Mouse (Mus musculus): ENCODE measurements at regions not wholly inside any gene's neighbourhood (a gene's known extent, or its start where the extent isn't known, plus 50 kb on each side); places are given as distances from the start of the nearest gene placed in this dataset.

DNA sequence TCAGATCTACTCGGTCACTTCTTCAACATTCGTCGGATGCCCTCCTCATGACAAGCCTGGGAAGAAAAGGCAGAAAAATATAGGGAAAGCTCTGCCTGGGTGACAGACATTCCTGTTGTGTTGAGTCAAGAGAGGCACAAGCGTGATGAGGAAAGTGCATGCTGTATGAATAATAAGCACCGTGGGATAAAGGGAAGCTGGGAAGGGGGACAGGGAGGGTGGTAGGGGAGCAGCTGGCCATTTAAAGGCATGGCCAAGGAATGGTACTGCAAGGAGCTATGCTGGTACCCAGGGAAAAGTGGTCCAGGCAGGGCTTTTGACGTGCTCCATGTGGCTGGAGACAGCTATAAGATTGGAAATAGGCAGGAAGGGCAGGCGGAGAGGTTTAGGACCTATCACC lies 300.9 kb upstream of the Noct start:
- Histone ChIP-seq H3K27me3 (ENCODE audit: control insufficient read depth, insufficient read depth, low read length) (no peaks in the 10 kb centered on the region), H3K36me3 (ENCODE audit: control insufficient read depth, insufficient read depth, low read length) (no peaks in the 10 kb centered on the region), H3K27ac (ENCODE audit: control insufficient read depth, insufficient read depth, low read length) (no peak overlapping the region), H3K4me1 (replicated peaks; ENCODE audit: control insufficient read depth, insufficient read depth, low read length) (no peaks in the 10 kb centered on the region), H3K4me3 (ENCODE audit: control insufficient read depth, insufficient read depth, low read length) (no peak overlapping the region)
- DNase-seq: no peak
- TF ChIP-seq CTCF (IDR thresholded peaks at IDR 0.05; ENCODE audit: borderline replicate concordance, control insufficient read depth, extremely low read depth, insufficient read depth, low read length, poor library complexity) (no peak), POLR2A (IDR thresholded peaks at IDR 0.05; ENCODE audit: control insufficient read depth, extremely low read depth, insufficient read depth, low read length, poor library complexity) (no peak)
- 94% methylated on average over 7 of the region's 7 CpGs for WGBS

DNA sequence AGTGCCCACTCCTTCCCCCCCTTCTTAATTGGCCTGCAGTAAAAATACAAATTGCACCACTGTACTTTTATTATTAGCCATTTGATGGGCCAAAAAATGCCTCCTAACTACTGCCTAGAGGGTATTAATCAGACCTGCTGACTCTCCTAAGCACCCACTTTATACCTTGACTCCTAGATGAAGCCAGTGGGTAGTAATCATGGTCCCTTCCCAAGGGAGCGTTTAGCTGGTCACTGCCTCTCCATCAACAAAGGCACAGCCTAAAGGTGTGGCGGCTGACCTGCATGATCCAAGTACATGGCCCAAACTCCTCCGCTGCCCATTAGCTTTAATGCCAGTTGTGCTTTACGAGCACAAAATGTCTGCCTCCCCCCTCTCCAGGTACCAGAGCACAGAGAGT lies 296.9 kb upstream of the Noct start:
- Histone ChIP-seq H3K4me3 (ENCODE audit: control insufficient read depth, insufficient read depth, low read length) (no peak overlapping the region), H3K4me1 (replicated peaks; ENCODE audit: control insufficient read depth, insufficient read depth, low read length) (no peaks in the 10 kb centered on the region), H3K27ac (ENCODE audit: control insufficient read depth, insufficient read depth, low read length) (no peak overlapping the region), H3K36me3 (ENCODE audit: control insufficient read depth, insufficient read depth, low read length) (no peaks in the 10 kb centered on the region), H3K27me3 (ENCODE audit: control insufficient read depth, insufficient read depth, low read length) (no peaks in the 10 kb centered on the region)
- no peak for DNase-seq
- no peak for TF ChIP-seq CTCF (IDR thresholded peaks at IDR 0.05; ENCODE audit: borderline replicate concordance, control insufficient read depth, extremely low read depth, insufficient read depth, low read length, poor library complexity)
- no peak for TF ChIP-seq POLR2A (IDR thresholded peaks at IDR 0.05; ENCODE audit: control insufficient read depth, extremely low read depth, insufficient read depth, low read length, poor library complexity)
- WGBS: 93% methylated on average over 4 of the region's 4 CpGs

DNA sequence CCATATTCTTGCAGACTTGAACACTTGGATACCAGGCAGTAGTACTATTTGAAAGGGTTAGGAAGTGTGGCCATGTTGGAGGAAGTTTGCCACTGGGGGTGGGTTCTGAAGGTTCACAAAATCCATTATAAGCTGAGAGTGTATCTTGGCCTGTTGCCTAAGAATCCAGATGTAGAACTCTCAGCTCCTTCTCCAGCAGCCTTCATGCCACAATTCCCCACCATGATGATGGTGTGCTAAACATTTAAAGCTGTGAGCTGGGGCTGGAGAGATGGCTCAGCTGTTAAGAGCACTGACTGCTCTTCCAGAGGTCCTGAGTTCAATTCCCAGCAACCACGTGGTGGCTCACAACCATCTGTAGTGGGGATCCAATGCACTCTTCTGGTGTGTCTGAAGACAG lies 295.2 kb upstream of the Noct start:
- WGBS: 88% methylated on average over 1 of the region's 1 CpGs
- no peaks in the 10 kb centered on the region for H3K4me1 ChIP-seq (replicated peaks; ENCODE audit: control insufficient read depth, insufficient read depth, low read length)
- TF ChIP-seq CTCF (IDR thresholded peaks at IDR 0.05; ENCODE audit: borderline replicate concordance, control insufficient read depth, extremely low read depth, insufficient read depth, low read length, poor library complexity): no peak
- TF ChIP-seq POLR2A (IDR thresholded peaks at IDR 0.05; ENCODE audit: control insufficient read depth, extremely low read depth, insufficient read depth, low read length, poor library complexity): no peak
- no peak for DNase-seq
- no peak overlapping the region for H3K4me3 ChIP-seq (ENCODE audit: control insufficient read depth, insufficient read depth, low read length)
- no peak overlapping the region for H3K27ac ChIP-seq (ENCODE audit: control insufficient read depth, insufficient read depth, low read length)
- H3K36me3 ChIP-seq (ENCODE audit: control insufficient read depth, insufficient read depth, low read length): no peaks in the 10 kb centered on the region
- H3K27me3 ChIP-seq (ENCODE audit: control insufficient read depth, insufficient read depth, low read length): no peaks in the 10 kb centered on the region

DNA sequence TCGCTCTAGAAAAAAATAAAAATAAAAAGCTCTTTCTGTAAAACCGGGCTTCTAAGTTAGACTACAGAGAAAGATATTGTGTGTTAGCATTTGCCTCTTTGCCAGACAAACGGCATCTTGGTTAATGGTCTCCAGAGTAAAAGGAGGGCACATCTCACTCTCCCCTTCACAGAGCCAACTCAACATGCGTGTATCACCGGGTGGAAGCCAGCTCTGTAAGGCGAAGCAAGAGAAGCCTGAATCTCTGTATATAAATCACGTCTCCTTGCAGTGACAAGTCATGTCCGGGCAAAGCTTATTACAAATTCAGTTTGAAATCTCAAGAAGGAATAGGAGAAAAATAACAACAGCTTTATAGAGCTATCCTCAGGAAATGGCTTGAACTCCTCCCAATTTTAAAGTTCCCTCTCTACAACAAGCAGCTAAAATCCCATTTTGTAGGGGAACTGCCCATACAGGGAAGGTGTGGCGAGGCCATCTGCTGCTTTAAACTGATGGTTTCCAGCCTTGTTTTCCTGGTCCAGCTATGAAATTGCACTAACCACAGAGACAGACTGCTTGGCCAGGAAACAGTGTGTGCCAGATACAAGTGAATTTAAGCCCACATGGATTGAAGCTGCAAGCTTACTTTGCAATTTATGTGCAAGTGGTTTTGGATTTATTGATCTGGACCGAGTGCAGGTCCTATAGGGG lies 291.7 kb upstream of the Noct start:
- no peaks in the 10 kb centered on the region for H3K27me3 ChIP-seq (ENCODE audit: control insufficient read depth, insufficient read depth, low read length)
- H3K4me3 ChIP-seq (ENCODE audit: control insufficient read depth, insufficient read depth, low read length): no peak overlapping the region
- no peaks in the 10 kb centered on the region for H3K4me1 ChIP-seq (replicated peaks; ENCODE audit: control insufficient read depth, insufficient read depth, low read length)
- DNase-seq: no peak
- TF ChIP-seq POLR2A (IDR thresholded peaks at IDR 0.05; ENCODE audit: control insufficient read depth, extremely low read depth, insufficient read depth, low read length, poor library complexity): no peak
- WGBS: 81% methylated on average over 10 of the region's 10 CpGs
- H3K27ac ChIP-seq (ENCODE audit: control insufficient read depth, insufficient read depth, low read length): no peak overlapping the region
- H3K36me3 ChIP-seq (ENCODE audit: control insufficient read depth, insufficient read depth, low read length): no peaks in the 10 kb centered on the region

DNA sequence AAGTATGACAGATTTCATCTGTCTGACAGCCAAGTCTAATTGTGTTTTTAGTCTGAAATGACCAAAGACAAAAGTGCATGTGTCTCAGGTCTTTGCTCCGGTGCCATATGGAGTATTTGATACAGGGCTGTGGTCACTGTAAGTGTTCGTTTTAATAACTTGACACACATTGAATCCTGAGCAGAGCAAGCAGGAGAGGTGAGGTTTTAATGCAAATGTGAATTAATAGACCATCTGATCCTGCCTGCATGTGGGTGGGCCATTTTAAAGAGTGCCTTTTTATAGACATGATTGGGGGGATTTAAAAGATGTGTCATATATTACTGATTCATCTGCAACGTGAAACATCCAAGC lies 291.2 kb upstream of the Noct start:
- Histone ChIP-seq H3K4me3 (ENCODE audit: control insufficient read depth, insufficient read depth, low read length) (no peak overlapping the region), H3K4me1 (replicated peaks; ENCODE audit: control insufficient read depth, insufficient read depth, low read length) (no peaks in the 10 kb centered on the region), H3K27me3 (ENCODE audit: control insufficient read depth, insufficient read depth, low read length) (no peaks in the 10 kb centered on the region), H3K36me3 (ENCODE audit: control insufficient read depth, insufficient read depth, low read length) (no peaks in the 10 kb centered on the region), H3K27ac (ENCODE audit: control insufficient read depth, insufficient read depth, low read length) (no peak overlapping the region)
- DNase-seq: no peak
- WGBS: 78% methylated on average over 3 of the region's 3 CpGs
- TF ChIP-seq CTCF (IDR thresholded peaks at IDR 0.05; ENCODE audit: borderline replicate concordance, control insufficient read depth, extremely low read depth, insufficient read depth, low read length, poor library complexity) (no peak), POLR2A (IDR thresholded peaks at IDR 0.05; ENCODE audit: control insufficient read depth, extremely low read depth, insufficient read depth, low read length, poor library complexity) (no peak)

DNA sequence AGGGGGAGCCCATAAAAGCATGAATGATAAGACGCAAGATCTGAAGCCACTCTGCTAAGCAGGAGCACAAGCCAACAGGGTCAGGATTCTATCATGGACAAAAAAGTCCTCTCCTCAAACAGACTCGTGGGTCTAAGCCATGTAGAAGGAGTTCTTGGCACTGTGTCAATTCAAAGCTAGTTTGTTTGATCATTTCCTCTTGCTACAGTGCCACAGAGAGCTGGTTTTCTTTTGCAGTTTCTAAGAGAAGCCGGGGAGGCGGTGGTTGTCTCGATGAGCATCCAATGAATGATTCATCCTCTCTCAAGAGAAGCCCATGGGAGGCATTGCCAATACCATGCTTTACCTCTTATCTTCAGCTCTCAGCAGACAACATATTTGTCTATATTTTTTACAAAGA lies 284.6 kb upstream of the Noct start:
- WGBS: 53% methylated on average over 5 of the region's 5 CpGs
- Histone ChIP-seq H3K36me3 (ENCODE audit: control insufficient read depth, insufficient read depth, low read length) (no peaks in the 10 kb centered on the region), H3K4me1 (replicated peaks; ENCODE audit: control insufficient read depth, insufficient read depth, low read length) (no peaks in the 10 kb centered on the region), H3K27ac (ENCODE audit: control insufficient read depth, insufficient read depth, low read length) (no peak overlapping the region), H3K4me3 (ENCODE audit: control insufficient read depth, insufficient read depth, low read length) (no peak overlapping the region), H3K27me3 (ENCODE audit: control insufficient read depth, insufficient read depth, low read length) (no peaks in the 10 kb centered on the region)
- no peak for DNase-seq
- TF ChIP-seq POLR2A (IDR thresholded peaks at IDR 0.05; ENCODE audit: control insufficient read depth, extremely low read depth, insufficient read depth, low read length, poor library complexity): no peak
- no peak for TF ChIP-seq CTCF (IDR thresholded peaks at IDR 0.05; ENCODE audit: borderline replicate concordance, control insufficient read depth, extremely low read depth, insufficient read depth, low read length, poor library complexity)

DNA sequence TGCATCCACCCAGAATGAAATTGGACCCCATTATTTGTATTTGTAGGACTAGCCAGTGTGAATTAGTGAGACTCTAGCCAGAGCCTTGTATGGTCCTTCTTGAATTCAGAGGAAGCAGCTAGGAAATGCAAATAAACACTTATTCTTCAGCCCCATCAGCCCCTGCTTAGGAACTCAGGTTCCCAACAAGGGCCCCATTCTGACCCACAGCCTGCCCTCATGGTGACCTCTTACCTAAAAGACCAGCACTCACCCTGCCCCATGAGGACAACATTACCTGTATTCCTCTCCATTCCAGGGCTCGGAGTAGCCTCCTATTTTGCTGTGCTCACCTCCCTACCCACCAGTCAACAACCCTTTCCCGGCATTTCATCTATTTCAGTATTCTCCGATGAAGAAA lies 283.6 kb upstream of the Noct start:
- Histone ChIP-seq H3K27me3 (ENCODE audit: control insufficient read depth, insufficient read depth, low read length) (no peaks in the 10 kb centered on the region), H3K27ac (ENCODE audit: control insufficient read depth, insufficient read depth, low read length) (no peak overlapping the region), H3K4me1 (replicated peaks; ENCODE audit: control insufficient read depth, insufficient read depth, low read length) (no peaks in the 10 kb centered on the region), H3K4me3 (ENCODE audit: control insufficient read depth, insufficient read depth, low read length) (no peak overlapping the region), H3K36me3 (ENCODE audit: control insufficient read depth, insufficient read depth, low read length) (no peaks in the 10 kb centered on the region)
- TF ChIP-seq CTCF (IDR thresholded peaks at IDR 0.05; ENCODE audit: borderline replicate concordance, control insufficient read depth, extremely low read depth, insufficient read depth, low read length, poor library complexity) (no peak), POLR2A (IDR thresholded peaks at IDR 0.05; ENCODE audit: control insufficient read depth, extremely low read depth, insufficient read depth, low read length, poor library complexity) (no peak)
- 93% methylated on average over 3 of the region's 3 CpGs for WGBS
- DNase-seq: no peak

All from thymus, adult 2 months (tissue).